Mouse (Mus musculus) myocyte (in vitro differentiated cells): ENCODE results near the gene Ap2m1. TPM values are rescaled to one million over a fixed set of nuclear protein-coding genes. Genes with fewer than 3 reads are reported as not detected.
A peak's percentile ranks its signal among the peaks of the same experiment; 100 is the strongest.

Experiments used
- H3K27me3 ChIP-seq: one replicate; pipeline ENCODE4 v1.6.1; 2011; ENCODE audit not compliant: control insufficient read depth, insufficient read depth, insufficient read length
- H3K36me3 ChIP-seq: one replicate; pipeline ENCODE4 v1.6.1; 2011; ENCODE audit not compliant: control insufficient read depth, insufficient read depth
- H3K4me2 ChIP-seq: one replicate; pipeline ENCODE4 v1.6.1; 2011; ENCODE audit warnings: low read depth, control low read depth
- H3K4me3 ChIP-seq: one replicate; pipeline ENCODE4 v1.5.1; 2011; ENCODE audit warnings: mild to moderate bottlenecking, control low read depth, moderate library complexity
- H3K79me2 ChIP-seq: one replicate; pipeline ENCODE4 v1.6.1; 2011; ENCODE audit not compliant: control insufficient read depth, insufficient read depth
- H3ac ChIP-seq: one replicate; pipeline ENCODE4 v1.6.1; 2011; ENCODE audit not compliant: control insufficient read depth, insufficient read length
- CEBPB ChIP-seq: IDR thresholded peaks from 2 replicates; pipeline ENCODE4 v1.6.1; 2011; ENCODE audit warnings: mild to moderate bottlenecking, moderate library complexity; ENCODE audit not compliant: poor library complexity, insufficient read depth, severe bottlenecking
- E2F4 ChIP-seq: IDR thresholded peaks from one replicate; pipeline ENCODE4 v1.6.1; 2011; ENCODE audit warnings: mild to moderate bottlenecking, control low read depth, moderate library complexity; ENCODE audit not compliant: insufficient read depth
- MAX ChIP-seq: IDR thresholded peaks from one replicate; pipeline ENCODE4 v1.6.1; 2011; ENCODE audit warnings: low read depth, mild to moderate bottlenecking, control low read depth
- MYOD1 ChIP-seq, 3 experiments: IDR thresholded peaks; one replicate each; pipeline ENCODE4 v1.6.1; 2011; ENCODE audit warnings: control low read depth in 2 of 3, low read depth in 2 of 3, mild to moderate bottlenecking in 2 of 3, moderate library complexity in 1 of 3; ENCODE audit not compliant: insufficient read length in 2 of 3, control insufficient read depth in 1 of 3
- MYOG ChIP-seq, 3 experiments: IDR thresholded peaks; one replicate each; pipeline ENCODE4 v1.6.1; 2011; ENCODE audit warnings: control low read depth in 2 of 3, low read depth in 2 of 3, mild to moderate bottlenecking in 2 of 3; ENCODE audit not compliant: insufficient read length in 2 of 3, control insufficient read depth in 1 of 3, insufficient read depth in 1 of 3
- POLR2A ChIP-seq: IDR thresholded peaks from one replicate; pipeline ENCODE4 v1.6.1; 2011; ENCODE audit warnings: low read depth, mild to moderate bottlenecking, control low read depth, moderate library complexity; ENCODE audit not compliant: insufficient read length
- POLR2AphosphoS2 ChIP-seq: IDR thresholded peaks from one replicate; pipeline ENCODE4 v1.6.1; 2011; ENCODE audit warnings: low read depth, control low read depth; ENCODE audit not compliant: insufficient read length
- REST ChIP-seq: IDR thresholded peaks from one replicate; pipeline ENCODE4 v1.6.1; 2011; ENCODE audit warnings: mild to moderate bottlenecking, control low read depth, moderate library complexity; ENCODE audit not compliant: insufficient read depth, insufficient read length
- SRF ChIP-seq: IDR thresholded peaks from one replicate; pipeline ENCODE4 v1.6.1; 2011; ENCODE audit warnings: low read depth; ENCODE audit not compliant: control insufficient read depth, insufficient read length
- TCF12 ChIP-seq: IDR thresholded peaks from one replicate; pipeline ENCODE4 v1.6.1; 2011; ENCODE audit warnings: mild to moderate bottlenecking, control low read depth; ENCODE audit not compliant: poor library complexity, insufficient read depth, severe bottlenecking
- TCF3 ChIP-seq: IDR thresholded peaks from one replicate; pipeline ENCODE4 v1.6.1; 2011; ENCODE audit warnings: low read depth, control low read depth; ENCODE audit not compliant: insufficient read length
- USF1 ChIP-seq: IDR thresholded peaks from one replicate; pipeline ENCODE4 v1.6.1; 2011; ENCODE audit warnings: low read depth, mild to moderate bottlenecking, control low read depth, moderate library complexity
- polyA plus RNA-seq: library from polyadenylated mRNA; unstranded; fragments of >200 nt; fragmentation: generic; extraction: Trizol; gene quantifications from one replicate; pipeline ENCODE4 v1.2.1, GENCODE M21; 2012; ENCODE audit warnings: missing spikeins

Gene Ap2m1
- polyA plus RNA-seq, 1 experiment, result 446 TPM

GRCm38 (mm10) chr16:20536081-20536665 lies 895 bp downstream of the Ap2m1 start:
- TF ChIP-seq E2F4 (no peak), POLR2A (no peak), REST (no peak), MYOG (IDR thresholded peaks at IDR 0.05; ENCODE audit: control insufficient read depth in 1 of 3, insufficient read depth in 1 of 3, insufficient read length in 2 of 3, low read depth in 2 of 3) (no peak), MYOD1 (IDR thresholded peaks at IDR 0.05; ENCODE audit: control insufficient read depth in 1 of 3, insufficient read length in 2 of 3, low read depth in 2 of 3) (no peak), USF1 (no peak), SRF (no peak), MAX (no peak), POLR2AphosphoS2 (no peak), TCF12 (no peak), CEBPB (no peak), TCF3 (no peak)
- Histone ChIP-seq H3K27me3 (no peaks in the 10 kb centered on the region), H3K79me2 (peaks cover 35% of the 10 kb centered on the region)

GRCm38 (mm10) chr16:20537071-20537471 lies 1.8 kb downstream of the Ap2m1 start:
- Histone ChIP-seq H3K27me3 (no peaks in the 10 kb centered on the region), H3K79me2 (peaks cover 35% of the 10 kb centered on the region), H3ac (peak overlapping the region; percentile 9), H3K36me3 (peaks cover 21% of the 10 kb centered on the region), H3K4me3 (peak overlapping the region; percentile 89), H3K4me2 (peak overlapping the region; percentile 100)
- TF ChIP-seq USF1 (no peak), MYOG (IDR thresholded peaks at IDR 0.05; ENCODE audit: control insufficient read depth in 1 of 3, insufficient read depth in 1 of 3, insufficient read length in 2 of 3, low read depth in 2 of 3) (peak in 1 of 3 experiments; percentile 15)

More at GRCm38 (mm10) chr16:20536081-20536665, 895 bp downstream of the Ap2m1 start:
- Histone ChIP-seq H3K36me3 (peaks cover 21% of the 10 kb centered on the region), H3ac (peak overlapping the region; percentile 36), H3K4me2 (peak overlapping the region; percentile 100), H3K4me3 (peak overlapping the region; percentile 89)

DNA sequence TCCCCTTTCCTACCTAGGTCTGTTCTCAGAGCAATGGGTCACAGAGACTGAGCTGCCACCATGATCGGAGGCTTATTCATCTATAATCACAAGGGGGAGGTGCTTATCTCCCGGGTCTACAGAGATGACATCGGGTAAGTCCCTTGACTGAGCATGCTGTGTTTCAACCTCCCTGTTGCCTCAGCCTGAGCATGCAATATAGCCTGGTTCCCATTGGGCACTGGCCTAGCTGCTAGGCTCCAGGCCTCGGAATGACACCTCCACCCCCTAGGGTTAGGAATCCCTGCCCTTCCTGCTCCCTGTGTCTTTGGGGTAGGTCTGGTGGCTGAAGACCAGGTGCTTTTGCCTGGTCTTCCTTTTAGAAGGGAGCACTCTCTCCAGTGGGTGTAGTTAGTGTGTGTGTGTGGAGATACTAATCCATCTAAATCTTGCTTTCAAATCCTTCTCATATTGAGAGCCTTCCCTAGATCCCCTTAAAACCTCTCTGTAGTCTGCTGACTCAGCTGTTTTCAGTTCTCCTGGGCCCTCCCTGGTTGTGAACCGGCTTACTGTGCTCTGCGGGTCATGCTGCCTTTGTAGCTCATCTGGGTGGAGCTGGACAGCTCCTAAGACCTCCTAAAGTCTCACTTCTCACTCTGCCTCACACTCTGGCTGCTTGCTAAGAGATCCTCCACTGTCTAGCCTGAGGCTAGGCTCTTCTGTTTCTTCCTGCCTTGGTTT lies 2.5 kb downstream of the Ap2m1 start:
- Histone ChIP-seq H3K4me3 (peak overlapping the region; percentile 89), H3K79me2 (peaks cover 35% of the 10 kb centered on the region), H3K4me2 (peak overlapping the region; percentile 100), H3K36me3 (peaks cover 27% of the 10 kb centered on the region), H3ac (peak overlapping the region; percentile 9), H3K27me3 (no peaks in the 10 kb centered on the region)
- TF ChIP-seq TCF3 (no peak), REST (no peak), MYOD1 (IDR thresholded peaks at IDR 0.05; ENCODE audit: control insufficient read depth in 1 of 3, insufficient read length in 2 of 3, low read depth in 2 of 3) (no peak), POLR2A (no peak), USF1 (no peak), SRF (no peak), TCF12 (no peak), MAX (no peak)

DNA sequence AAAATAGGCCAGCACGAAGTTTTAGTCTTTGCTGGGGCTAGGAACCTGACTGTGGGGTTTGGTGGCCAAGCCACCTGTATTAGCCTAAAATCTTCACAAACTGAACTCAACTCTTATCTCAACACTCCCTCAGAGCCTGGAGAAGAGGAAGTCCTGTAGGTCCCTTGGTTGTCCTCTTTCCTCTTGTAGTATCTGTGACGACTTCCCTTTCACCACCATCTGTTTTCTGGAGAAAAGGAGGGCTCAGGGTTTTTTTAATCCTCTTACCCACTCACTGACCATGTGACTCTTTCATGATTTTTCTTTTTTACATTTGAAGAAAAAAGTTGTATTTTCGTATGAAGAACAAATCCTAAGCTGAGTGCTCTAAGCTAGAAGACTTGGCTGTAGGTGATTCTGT lies 4.4 kb downstream of the Ap2m1 start:
- Histone ChIP-seq H3K36me3 (peaks cover 40% of the 10 kb centered on the region), H3K4me2 (no peak overlapping the region), H3K4me3 (no peak overlapping the region), H3K27me3 (no peaks in the 10 kb centered on the region), H3K79me2 (peaks cover 35% of the 10 kb centered on the region), H3ac (no peak overlapping the region)
- TF ChIP-seq MAX, result no peak
- no peak for TF ChIP-seq TCF3

DNA sequence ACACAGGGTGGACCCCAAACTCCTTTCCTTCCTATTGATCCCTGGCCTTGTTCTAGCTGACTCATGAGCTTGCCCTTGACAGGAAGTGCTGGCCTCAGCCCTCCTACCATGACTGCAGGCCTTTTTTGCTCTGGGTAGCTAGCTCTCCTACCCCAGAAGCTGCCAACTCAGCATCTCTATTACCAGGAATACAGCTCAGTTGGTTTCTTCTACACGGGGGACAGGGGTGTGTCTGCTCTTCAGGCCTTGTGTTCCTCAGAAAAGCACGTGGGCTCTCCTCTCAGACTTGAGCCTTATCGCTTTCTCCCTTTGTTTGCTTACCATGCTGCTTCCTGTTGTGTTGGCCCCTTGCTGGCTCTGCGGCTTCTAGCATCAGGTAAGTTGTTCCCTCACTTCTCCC lies 5.2 kb downstream of the Ap2m1 start:
- Histone ChIP-seq H3K4me2 (no peak overlapping the region), H3K27me3 (no peaks in the 10 kb centered on the region)

More for the DNA sequence above, 5.2 kb downstream of the Ap2m1 start:
- no peak overlapping the region for H3ac ChIP-seq
- H3K4me3 ChIP-seq, result no peak overlapping the region
- peaks cover 35% of the 10 kb centered on the region for H3K79me2 ChIP-seq
- peaks cover 44% of the 10 kb centered on the region for H3K36me3 ChIP-seq
- TF ChIP-seq POLR2A (no peak), E2F4 (no peak), REST (no peak), POLR2AphosphoS2 (no peak), CEBPB (no peak), TCF3 (no peak), SRF (no peak), MAX (no peak), MYOG (IDR thresholded peaks at IDR 0.05; ENCODE audit: control insufficient read depth in 1 of 3, insufficient read depth in 1 of 3, insufficient read length in 2 of 3, low read depth in 2 of 3) (no peak), TCF12 (no peak), USF1 (no peak), MYOD1 (IDR thresholded peaks at IDR 0.05; ENCODE audit: control insufficient read depth in 1 of 3, insufficient read length in 2 of 3, low read depth in 2 of 3) (no peak)
